Mouse (Mus musculus): Measurements from ENCODE around the gene Zfp810.

DNA sequence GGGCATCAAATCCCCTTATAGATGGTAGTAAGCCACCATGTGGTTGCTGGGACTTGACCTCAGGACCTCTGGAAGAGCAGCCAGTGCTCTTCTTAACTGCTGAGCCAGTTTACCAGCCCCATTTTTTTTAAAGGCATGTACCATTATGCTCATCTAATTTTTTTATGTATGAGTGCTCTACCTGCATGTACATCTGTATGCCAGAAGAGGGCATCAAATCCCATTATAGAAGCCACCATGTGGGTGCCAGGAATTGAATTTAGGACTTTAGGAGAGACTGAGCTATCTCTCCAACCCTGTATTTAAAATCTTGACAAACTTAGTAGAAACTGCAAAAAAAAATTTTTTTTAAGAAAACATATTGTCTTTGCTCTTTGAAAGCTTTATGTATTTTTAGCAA is 76.9 kb downstream of the Zfp810 start:
- TF ChIP-seq CTCF (IDR thresholded peaks at IDR 0.05; ENCODE audit: extremely low read depth, insufficient read depth, low read length) (no peak), POLR2A (IDR thresholded peaks at IDR 0.05; ENCODE audit: extremely low read depth, insufficient read depth, low read length) (no peak)
